Mouse (Mus musculus): ENCODE data around the gene Wbp1l. TPM values are rescaled to one million over a fixed set of nuclear protein-coding genes. Genes with fewer than 3 reads are reported as not detected.

The Wbp1l gene
- polyA plus RNA-seq, 1 experiment from 2014 or later: 48.0 TPM

- H3K9me3 ChIP-seq: no peaks in the 10 kb centered on the region
- no peak for ATAC-seq (ENCODE audit: borderline replicate concordance, extremely low read depth, low FRiP score, low TSS enrichment)
- no peak overlapping the region for H3K4me2 ChIP-seq
- 0 out of 2 replicates have a peak, but pooled peaks cover 3% of the 10 kb centered on the region for H3K27me3 ChIP-seq
- H3K4me3 ChIP-seq: no peak overlapping the region
- no peaks in the 10 kb centered on the region for H3K36me3 ChIP-seq
- WGBS: 37% methylated on average over 11 of the region's 11 CpGs
- no peaks in the 10 kb centered on the region for H3K4me1 ChIP-seq
- H3K27ac ChIP-seq: no peak overlapping the region
- no peak overlapping the region for H3K9ac ChIP-seq
Observed at GRCm38 (mm10) chr19:46667300-46667699, 68.4 kb downstream of the Wbp1l start.

GRCm38 (mm10) chr19:46668263-46668662, 69.4 kb downstream of the Wbp1l start:
- no peak for ATAC-seq (ENCODE audit: borderline replicate concordance, extremely low read depth, low FRiP score, low TSS enrichment)
- H3K9me3 ChIP-seq: no peaks in the 10 kb centered on the region
- no peak overlapping the region for H3K4me2 ChIP-seq
- no peak overlapping the region for H3K9ac ChIP-seq
- H3K27me3 ChIP-seq: 0 out of 2 replicates have a peak, but pooled peaks cover 3% of the 10 kb centered on the region
- H3K36me3 ChIP-seq: no peaks in the 10 kb centered on the region
- no peaks in the 10 kb centered on the region for H3K4me1 ChIP-seq
- H3K27ac ChIP-seq: no peak overlapping the region
- WGBS: 79% methylated on average over 10 of the region's 10 CpGs
- H3K4me3 ChIP-seq: no peak overlapping the region

- Histone ChIP-seq H3K4me3 (no peak overlapping the region), H3K36me3 (no peaks in the 10 kb centered on the region), H3K4me1 (no peaks in the 10 kb centered on the region), H3K27me3 (0 out of 2 replicates have a peak, but pooled peaks cover 3% of the 10 kb centered on the region), H3K9ac (no peak overlapping the region), H3K9me3 (no peaks in the 10 kb centered on the region), H3K4me2 (no peak overlapping the region), H3K27ac (no peak overlapping the region)
- 51% methylated on average over 5 of the region's 5 CpGs for WGBS
- ATAC-seq (ENCODE audit: borderline replicate concordance, extremely low read depth, low FRiP score, low TSS enrichment): no peak
Observed at GRCm38 (mm10) chr19:46669802-46670201, 70.9 kb downstream of the Wbp1l start.

GRCm38 (mm10) chr19:46670691-46671090, 71.8 kb downstream of the Wbp1l start:
- Histone ChIP-seq H3K36me3 (no peaks in the 10 kb centered on the region), H3K4me3 (no peak overlapping the region), H3K4me2 (no peak overlapping the region), H3K9ac (no peak overlapping the region), H3K9me3 (no peaks in the 10 kb centered on the region), H3K4me1 (no peaks in the 10 kb centered on the region), H3K27me3 (0 out of 2 replicates have a peak, but pooled peaks cover 3% of the 10 kb centered on the region), H3K27ac (no peak overlapping the region)
- 23% methylated on average over 13 of the region's 13 CpGs for WGBS
- peak; percentile 64; the same call in 1 of the 2 replicates for ATAC-seq (ENCODE audit: borderline replicate concordance, extremely low read depth, low FRiP score, low TSS enrichment)

GRCm38 (mm10) chr19:46672766-46673418, 74.0 kb downstream of the Wbp1l start, which contains the start of gene Cyp17a1:
TSS of gene Cyp17a1 (minus strand) at chr19:46673172.
- no peak within 1 kb of the TSS for H3K4me2 ChIP-seq
- ATAC-seq (ENCODE audit: borderline replicate concordance, extremely low read depth, low FRiP score, low TSS enrichment): no peak
- no peaks in the 10 kb centered on the region for H3K36me3 ChIP-seq
- WGBS: 27% methylated on average over 5 of the region's 5 CpGs
- H3K4me3 ChIP-seq: no peak within 1 kb of the TSS
- no peaks in the 10 kb centered on the region for H3K4me1 ChIP-seq
- no peaks in the 10 kb centered on the region for H3K9me3 ChIP-seq
- H3K9ac ChIP-seq: no peak within 1 kb of the TSS
- H3K27ac ChIP-seq: no peak within 1 kb of the TSS
- H3K27me3 ChIP-seq: 0 out of 2 replicates have a peak, but pooled peaks cover 3% of the 10 kb centered on the region

GRCm38 (mm10) chr19:46675641-46676040, 76.8 kb downstream of the Wbp1l start:
- 76% methylated on average over 3 of the region's 3 CpGs for WGBS
- Histone ChIP-seq H3K9ac (no peak overlapping the region), H3K4me1 (no peaks in the 10 kb centered on the region), H3K27me3 (no peaks in the 10 kb centered on the region), H3K4me3 (no peak overlapping the region), H3K4me2 (no peak overlapping the region), H3K9me3 (no peaks in the 10 kb centered on the region), H3K36me3 (no peaks in the 10 kb centered on the region), H3K27ac (no peak overlapping the region)
- no peak for ATAC-seq (ENCODE audit: borderline replicate concordance, extremely low read depth, low FRiP score, low TSS enrichment)

GRCm38 (mm10) chr19:46679720-46680383, 81.0 kb downstream of the Wbp1l start:
- Histone ChIP-seq H3K36me3 (no peaks in the 10 kb centered on the region), H3K4me1 (no peaks in the 10 kb centered on the region), H3K4me2 (no peak overlapping the region), H3K9ac (no peak overlapping the region), H3K4me3 (no peak overlapping the region), H3K9me3 (no peaks in the 10 kb centered on the region), H3K27ac (no peak overlapping the region), H3K27me3 (no peaks in the 10 kb centered on the region)
- no peak for ATAC-seq (ENCODE audit: borderline replicate concordance, extremely low read depth, low FRiP score, low TSS enrichment)
- WGBS: 51% methylated on average over 12 of the region's 12 CpGs

- H3K4me3 ChIP-seq: peak within 1 kb of the TSS; percentile 70
- no peaks in the 10 kb centered on the region for H3K36me3 ChIP-seq
- peak within 1 kb of the TSS; percentile 67 for H3K27ac ChIP-seq
- peak within 1 kb of the TSS; percentile 68 for H3K4me2 ChIP-seq
- no peaks in the 10 kb centered on the region for H3K27me3 ChIP-seq
- peaks cover 10% of the 10 kb centered on the region for H3K4me1 ChIP-seq
- H3K9ac ChIP-seq: peak within 1 kb of the TSS; percentile 64
- H3K9me3 ChIP-seq: no peaks in the 10 kb centered on the region
- peak; percentile 94 for ATAC-seq (ENCODE audit: borderline replicate concordance, extremely low read depth, low FRiP score, low TSS enrichment)
- WGBS: 3% methylated on average over 44 of the region's 44 CpGs
Observed at GRCm38 (mm10) chr19:46689460-46690372, 90.8 kb downstream of the Wbp1l start, which contains the start of gene Borcs7. TSS of gene Borcs7 (plus strand) at chr19:46689906.

- no peaks in the 10 kb centered on the region for H3K9me3 ChIP-seq
- peak overlapping the region; percentile 70 for H3K4me3 ChIP-seq
- H3K27ac ChIP-seq: peak overlapping the region; percentile 67; the same call in 1 of the 2 replicates
- no peaks in the 10 kb centered on the region for H3K27me3 ChIP-seq
- no peaks in the 10 kb centered on the region for H3K36me3 ChIP-seq
- no peak for ATAC-seq (ENCODE audit: borderline replicate concordance, extremely low read depth, low FRiP score, low TSS enrichment)
- H3K4me2 ChIP-seq: peak overlapping the region; percentile 68
- H3K4me1 ChIP-seq: peaks cover 10% of the 10 kb centered on the region
- H3K9ac ChIP-seq: peak overlapping the region; percentile 64
- 69% methylated on average over 11 of the region's 11 CpGs for WGBS
Observed at GRCm38 (mm10) chr19:46690387-46690786, 91.5 kb downstream of the Wbp1l start.

GRCm38 (mm10) chr19:46691078-46691477, 92.2 kb downstream of the Wbp1l start:
- no peaks in the 10 kb centered on the region for H3K36me3 ChIP-seq
- no peak overlapping the region for H3K27ac ChIP-seq
- ATAC-seq (ENCODE audit: borderline replicate concordance, extremely low read depth, low FRiP score, low TSS enrichment): no peak
- H3K9ac ChIP-seq: no peak overlapping the region
- no peaks in the 10 kb centered on the region for H3K9me3 ChIP-seq
- no peak overlapping the region for H3K4me2 ChIP-seq
- no peaks in the 10 kb centered on the region for H3K27me3 ChIP-seq
- H3K4me3 ChIP-seq: no peak overlapping the region
- peaks cover 10% of the 10 kb centered on the region for H3K4me1 ChIP-seq
- 53% methylated on average over 2 of the region's 2 CpGs for WGBS

- no peak overlapping the region for H3K4me2 ChIP-seq
- H3K4me1 ChIP-seq: peaks cover 10% of the 10 kb centered on the region
- H3K4me3 ChIP-seq: no peak overlapping the region
- H3K27ac ChIP-seq: no peak overlapping the region
- H3K27me3 ChIP-seq: no peaks in the 10 kb centered on the region; the same call in 1 of the 2 replicates
- WGBS: 78% methylated on average over 4 of the region's 4 CpGs
- no peaks in the 10 kb centered on the region for H3K36me3 ChIP-seq
- no peak overlapping the region for H3K9ac ChIP-seq
- H3K9me3 ChIP-seq: no peaks in the 10 kb centered on the region
- ATAC-seq (ENCODE audit: borderline replicate concordance, extremely low read depth, low FRiP score, low TSS enrichment): no peak
Observed at GRCm38 (mm10) chr19:46693146-46693545, 94.3 kb downstream of the Wbp1l start.

All from lung, embryonic 15.5 days (tissue).